Mouse (Mus musculus): Measurements from ENCODE around the gene Slc38a6. TPM values are rescaled to one million over a fixed set of nuclear protein-coding genes. Genes with fewer than 3 reads are reported as not detected.
A peak's percentile ranks its signal among the peaks of the same experiment; 100 is the strongest.

The Slc38a6 gene
- total and polyA plus RNA-seq, 3 experiments, result 7.0 to 15.4 (median 10.2) TPM

DNA sequence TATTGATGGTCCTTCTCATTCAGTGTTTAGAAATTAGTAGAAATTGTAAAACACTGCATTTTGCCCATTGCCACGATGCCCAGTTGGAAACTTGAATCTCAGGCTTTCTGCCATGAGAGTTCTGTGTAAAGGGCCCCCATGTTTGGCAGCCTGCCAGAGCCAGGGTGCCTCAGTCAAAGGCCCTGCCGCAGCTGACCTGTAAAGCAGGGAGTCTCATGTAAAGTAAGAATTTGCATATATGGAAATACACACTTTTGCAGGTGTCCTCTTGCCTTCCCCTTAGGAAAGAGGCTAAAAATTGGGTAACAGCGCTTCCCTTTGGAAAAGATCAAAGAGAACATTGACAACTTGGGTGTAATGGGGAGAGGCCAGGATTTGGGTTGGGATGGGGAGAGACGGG lies 67.9 kb downstream of the Slc38a6 start:
- Histone ChIP-seq H3K4me3 (replicated peaks in 1 of 3; ENCODE audit: low read depth in 2 of 3, low read length in 2 of 3, poor library complexity in 1 of 3) (no peak overlapping the region), H3K79me2 (replicated peaks; ENCODE audit: control insufficient read depth, extremely low read depth, insufficient read depth, poor library complexity, severe bottlenecking) (no peaks in the 10 kb centered on the region), H3K9me3 (replicated peaks; ENCODE audit: low read length) (no peaks in the 10 kb centered on the region), H3K27me3 (replicated peaks) (no peaks in the 10 kb centered on the region), H3K4me1 (ENCODE audit: control insufficient read depth in 1 of 2, insufficient read depth in 2 of 2) (peaks cover 7 to 38% of the 10 kb centered on the region in 2 experiments; a peak in 3 of 4 replicates), H3K36me3 (replicated peaks in 1 of 2; ENCODE audit: control insufficient read depth in 1 of 2, insufficient read depth in 1 of 2, low read length in 1 of 2) (peaks cover 3 to 43% of the 10 kb centered on the region in 2 experiments), H3K4me2 (ENCODE audit: insufficient read depth, low read depth, poor library complexity, severe bottlenecking) (no peak overlapping the region), H3K27ac (ENCODE audit: insufficient read depth, low read depth) (no peak overlapping the region), H3K9ac (ENCODE audit: insufficient read depth, low read depth) (no peak overlapping the region)
- dilution Hi-C loops (cut with MboI; ENCODE audit: extremely low pct_ligation_motif_present, extremely low pct_unique_long_range_greater_than_20kb, low sequenced_read_pairs) (no loop called here), in situ Hi-C loops (cut with MboI; ENCODE audit: low pct_ligation_motif_present, low pct_unique_long_range_greater_than_20kb, low sequenced_read_pairs) (no loop called here)
- peak; percentile 61 for DNase-seq (ENCODE audit: extremely low read depth)
- TF ChIP-seq POLR2A (IDR thresholded peaks at IDR 0.05; ENCODE audit: low read depth, low read length), result no peak
- no peak for TF ChIP-seq USF2 (conservative IDR thresholded peaks at IDR 0.05; ENCODE audit: low read depth, low read length)
- no peak; the same call in none of the 2 replicates for TF ChIP-seq RAD21 (IDR thresholded peaks at IDR 0.05; ENCODE audit: low read depth, low read length)
- TF ChIP-seq JUND (conservative IDR thresholded peaks at IDR 0.05; ENCODE audit: low read depth, low read length), result no peak
- TF ChIP-seq CHD1 (IDR thresholded peaks at IDR 0.05; ENCODE audit: low read depth, low read length), result no peak
- TF ChIP-seq NRF1 (IDR thresholded peaks at IDR 0.05; ENCODE audit: low read depth, low read length), result no peak
- TF ChIP-seq USF1 (IDR thresholded peaks at IDR 0.05; ENCODE audit: low read depth, low read length), result no peak
- TF ChIP-seq MAZ (IDR thresholded peaks at IDR 0.05; ENCODE audit: low read depth, low read length), result no peak
- no peak for TF ChIP-seq POLR2AphosphoS2 (IDR thresholded peaks at IDR 0.05; ENCODE audit: low read depth, low read length)
- no peak for TF ChIP-seq UBTF (IDR thresholded peaks at IDR 0.05; ENCODE audit: low read depth, low read length)
- no peak for TF ChIP-seq HCFC1 (IDR thresholded peaks at IDR 0.05; ENCODE audit: low read depth, low read length)
- no peak for TF ChIP-seq KAT2A (IDR thresholded peaks at IDR 0.05; ENCODE audit: insufficient replicate concordance, low read length)
- no peak for TF ChIP-seq E2F4 (IDR thresholded peaks at IDR 0.05; ENCODE audit: insufficient replicate concordance, low read depth, low read length)
- no peak for TF ChIP-seq IRF4 (IDR thresholded peaks at IDR 0.05; ENCODE audit: low read depth, low read length)
- TF ChIP-seq ETS1 (conservative IDR thresholded peaks at IDR 0.05; ENCODE audit: low read depth, low read length), result peak; percentile 38
- no peak for TF ChIP-seq CHD2 (IDR thresholded peaks at IDR 0.05; ENCODE audit: low read length)
- TF ChIP-seq TBP (conservative IDR thresholded peaks at IDR 0.05; ENCODE audit: low read depth, low read length), result no peak
- peak; percentile 72 for TF ChIP-seq EP300 (IDR thresholded peaks at IDR 0.05; ENCODE audit: low read length)
- no peak; the same call in 1 of the 2 replicates for TF ChIP-seq SMC3 (IDR thresholded peaks at IDR 0.05; ENCODE audit: low read depth, low read length)
- no peak for TF ChIP-seq SIN3A (IDR thresholded peaks at IDR 0.05; ENCODE audit: low read length)
- peak; percentile 61 for TF ChIP-seq TCF12 (IDR thresholded peaks at IDR 0.05; ENCODE audit: low read depth, low read length)
- TF ChIP-seq CTCF (conservative IDR thresholded peaks at IDR 0.05 in 1 of 2, IDR thresholded peaks at IDR 0.05 in 1 of 2; ENCODE audit: low read depth in 2 of 2, low read length in 2 of 2), result no peak
- TF ChIP-seq ELF1 (IDR thresholded peaks at IDR 0.05; ENCODE audit: low read depth, low read length), result no peak
- TF ChIP-seq GABPA (IDR thresholded peaks at IDR 0.05; ENCODE audit: insufficient replicate concordance, low read depth, low read length), result no peak
- TF ChIP-seq BHLHE40 (IDR thresholded peaks at IDR 0.05; ENCODE audit: low read depth, low read length), result peak; percentile 59
